Mouse (Mus musculus) neural tube, embryonic 14.5 days (tissue): ENCODE data around the gene Syce3. TPM values are rescaled to one million over a fixed set of nuclear protein-coding genes. Genes with fewer than 3 reads are reported as not detected.

ENCODE experiments used
- ATAC-seq: fragments of 200-750 bp; cut with Nextera tagmentation; 2 replicates; pipeline ENCODE4 v1.8.0; 2017; ENCODE audit warnings: low read depth, mild to moderate bottlenecking, moderate TSS enrichment, moderate library complexity
- H3K27ac ChIP-seq: fragments of 300-500 bp; sonication (generic); 2 replicates; pipeline ENCODE4 v1.5.1; 2014; ENCODE audit warnings: low read depth, mild to moderate bottlenecking, control low read depth, low read length, moderate library complexity, mixed read lengths
- H3K27me3 ChIP-seq: fragments of 300-500 bp; sonication (generic); 2 replicates; pipeline ENCODE4 v1.6.1; 2014; ENCODE audit warnings: low read length; ENCODE audit not compliant: control insufficient read depth, insufficient read depth
- H3K36me3 ChIP-seq: fragments of 300-500 bp; sonication (generic); 2 replicates; pipeline ENCODE4 v1.6.1; 2014; ENCODE audit warnings: low read length, mixed read lengths; ENCODE audit not compliant: control insufficient read depth, insufficient read depth
- H3K4me1 ChIP-seq: fragments of 300-500 bp; sonication (generic); 2 replicates; pipeline ENCODE4 v1.6.1; 2014; ENCODE audit warnings: low read length; ENCODE audit not compliant: control insufficient read depth, insufficient read depth
- H3K4me2 ChIP-seq: fragments of 300-500 bp; sonication (generic); 2 replicates; pipeline ENCODE4 v1.6.1; 2014; ENCODE audit warnings: mild to moderate bottlenecking, low read depth, low read length, control low read depth
- H3K4me3 ChIP-seq: fragments of 300-500 bp; sonication (generic); 2 replicates; pipeline ENCODE4 v1.5.1; 2014; ENCODE audit warnings: low read depth, low read length, control low read depth, mixed read lengths
- H3K9ac ChIP-seq: fragments of 300-500 bp; sonication (generic); replicated peaks from 2 replicates; pipeline ENCODE4 v1.6.1; 2014; ENCODE audit warnings: low read depth, mild to moderate bottlenecking, control low read depth, low read length, mixed read lengths
- H3K9me3 ChIP-seq: fragments of 300-500 bp; sonication (generic); 2 replicates; pipeline ENCODE4 v1.6.1; 2016; ENCODE audit warnings: low read length; ENCODE audit not compliant: control insufficient read depth
- WGBS: fragments of 180-500 bp; shearing (Covaris S2); extraction: QIAGEN DNeasy Blood & Tissue Kit; methylation state at CpG from one replicate; pipeline ENCODE4 v1.1.7; 2014; 5-methylcytosine and 5-hydroxymethylcytosine counted together
- polyA plus RNA-seq: library from polyadenylated mRNA; unstranded; fragments of >200 nt; fragmentation: Nextera tagmentation; extraction: Ambion mirVana; gene quantifications from 2 replicates; pipeline ENCODE4 v1.2.1, GENCODE M21; 2014

Syce3 gene
- polyA plus RNA-seq, 1 experiment from 2014 or later, result not detected

GRCm38 (mm10) chr15:89399716-89400115 lies 10.6 kb downstream of the Syce3 start:
- Histone ChIP-seq H3K4me3 (no peak overlapping the region), H3K27ac (no peak overlapping the region), H3K9ac (no peak overlapping the region), H3K36me3 (no peaks in the 10 kb centered on the region), H3K4me2 (no peak overlapping the region), H3K9me3 (no peaks in the 10 kb centered on the region), H3K4me1 (no peaks in the 10 kb centered on the region), H3K27me3 (no peaks in the 10 kb centered on the region)
- no peak for ATAC-seq
- 67% methylated on average over 1 of the region's 1 CpGs for WGBS

DNA sequence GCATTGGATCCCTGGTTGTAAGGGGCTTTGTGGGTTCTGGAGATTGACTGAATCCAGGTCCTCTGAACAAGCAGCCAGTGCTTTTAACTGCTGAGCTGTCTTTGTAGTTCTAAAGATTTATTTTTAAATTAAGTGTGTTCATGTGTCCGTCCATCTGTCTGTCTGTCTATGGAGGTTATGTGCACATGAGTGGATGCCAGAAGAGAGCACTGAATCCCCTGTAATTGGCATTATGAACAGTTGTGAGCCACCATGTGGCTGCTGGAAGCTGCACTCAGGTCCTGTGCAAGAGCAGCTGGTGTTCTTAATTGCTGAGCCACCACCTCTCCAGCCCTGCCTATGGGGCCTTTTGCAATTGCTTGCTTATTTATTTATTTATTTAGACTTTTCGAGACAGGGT lies 12.2 kb downstream of the Syce3 start:
- no peak for ATAC-seq
- no peaks in the 10 kb centered on the region for H3K27me3 ChIP-seq
- H3K4me3 ChIP-seq, result no peak overlapping the region
- H3K36me3 ChIP-seq, result no peaks in the 10 kb centered on the region
- H3K4me2 ChIP-seq, result no peak overlapping the region
- WGBS, result 80% methylated on average over 2 of the region's 2 CpGs
- no peak overlapping the region for H3K27ac ChIP-seq
- no peak overlapping the region for H3K9ac ChIP-seq
- no peaks in the 10 kb centered on the region for H3K9me3 ChIP-seq
- no peaks in the 10 kb centered on the region for H3K4me1 ChIP-seq

- Histone ChIP-seq H3K36me3 (no peaks in the 10 kb centered on the region), H3K27ac (no peak overlapping the region), H3K27me3 (no peaks in the 10 kb centered on the region), H3K9me3 (no peaks in the 10 kb centered on the region), H3K4me2 (no peak overlapping the region), H3K4me1 (no peaks in the 10 kb centered on the region), H3K4me3 (no peak overlapping the region), H3K9ac (no peak overlapping the region)
- no peak for ATAC-seq
- WGBS, result 88% methylated on average over 4 of the region's 4 CpGs
Measured at GRCm38 (mm10) chr15:89396883-89397282, 13.4 kb downstream of the Syce3 start.

- no peaks in the 10 kb centered on the region for H3K4me1 ChIP-seq
- 95% methylated on average over 10 of the region's 10 CpGs for WGBS
- H3K27me3 ChIP-seq, result no peaks in the 10 kb centered on the region
- H3K9me3 ChIP-seq, result no peaks in the 10 kb centered on the region
- H3K4me2 ChIP-seq, result no peak overlapping the region
- no peaks in the 10 kb centered on the region for H3K36me3 ChIP-seq
- no peak overlapping the region for H3K4me3 ChIP-seq
- H3K27ac ChIP-seq, result no peak overlapping the region
- H3K9ac ChIP-seq, result no peak overlapping the region
- ATAC-seq, result no peak
Measured at GRCm38 (mm10) chr15:89390081-89390480, 20.2 kb downstream of the Syce3 start.

GRCm38 (mm10) chr15:89387127-89387526 lies 23.2 kb downstream of the Syce3 start:
- Histone ChIP-seq H3K36me3 (no peaks in the 10 kb centered on the region), H3K27ac (no peak overlapping the region), H3K9me3 (no peaks in the 10 kb centered on the region), H3K4me2 (no peak overlapping the region), H3K27me3 (no peaks in the 10 kb centered on the region), H3K9ac (no peak overlapping the region), H3K4me3 (no peak overlapping the region), H3K4me1 (no peaks in the 10 kb centered on the region)
- ATAC-seq, result no peak
- WGBS, result 47% methylated on average over 12 of the region's 12 CpGs

DNA sequence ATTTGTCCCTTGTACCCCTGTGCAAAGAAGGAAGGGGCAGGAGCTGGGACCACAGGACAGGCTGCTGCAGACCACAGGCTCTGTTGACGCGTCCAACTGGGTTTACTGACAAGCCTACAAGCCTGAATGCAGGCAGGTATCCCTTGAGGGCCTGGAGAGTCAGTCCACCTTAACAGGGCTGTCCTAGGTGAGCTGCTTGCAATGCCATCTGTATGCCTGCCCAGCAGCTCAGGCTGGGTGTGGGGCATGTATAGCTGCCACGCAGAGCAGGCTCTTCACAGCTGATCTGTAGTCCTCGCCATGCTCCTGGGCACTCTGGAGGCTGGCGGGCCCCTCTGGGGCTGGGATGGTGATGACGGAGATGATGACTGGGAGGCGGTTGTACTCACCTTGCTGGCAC lies 25.7 kb downstream of the Syce3 start, which contains the start of gene Klhdc7b:
TSS of gene Klhdc7b (plus strand) at position 301 of the 400 bp plus-strand sequence.
- no peaks in the 10 kb centered on the region for H3K36me3 ChIP-seq
- H3K4me3 ChIP-seq, result no peak within 1 kb of the TSS
- no peak within 1 kb of the TSS for H3K9ac ChIP-seq
- H3K4me1 ChIP-seq, result no peaks in the 10 kb centered on the region
- WGBS, result 92% methylated on average over 7 of the region's 7 CpGs
- no peak within 1 kb of the TSS for H3K4me2 ChIP-seq
- peaks cover under 1% of the 10 kb centered on the region; the same call in 1 of the 2 replicates for H3K27me3 ChIP-seq
- no peak within 1 kb of the TSS for H3K27ac ChIP-seq
- no peaks in the 10 kb centered on the region for H3K9me3 ChIP-seq
- ATAC-seq, result no peak

DNA sequence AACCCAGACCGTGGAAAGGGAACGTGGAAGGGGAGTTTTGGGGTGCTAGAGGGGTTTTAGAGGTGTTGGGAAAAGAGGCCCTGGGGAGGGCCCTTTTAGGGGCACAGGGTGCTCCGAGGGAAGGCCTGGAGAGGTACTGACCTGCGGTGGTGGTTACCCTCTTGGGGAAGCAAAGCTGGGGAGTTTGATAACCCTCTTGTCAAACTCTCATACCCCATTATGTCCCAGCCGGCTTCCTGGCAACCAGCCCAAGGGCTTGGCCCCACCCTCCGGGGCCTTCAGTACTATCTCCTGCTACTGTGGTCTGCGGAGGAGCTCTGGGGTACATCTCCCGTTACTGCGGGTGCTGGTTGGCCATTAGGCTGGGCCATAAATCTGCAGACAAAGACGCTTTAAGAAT lies 30.9 kb downstream of the Syce3 start:
- H3K9ac ChIP-seq, result no peak overlapping the region
- H3K27me3 ChIP-seq, result peaks cover 26% of the 10 kb centered on the region
- peaks cover 10% of the 10 kb centered on the region; the same call in 1 of the 2 replicates for H3K4me1 ChIP-seq
- 4% methylated on average over 10 of the region's 10 CpGs for WGBS
- H3K27ac ChIP-seq, result no peak overlapping the region
- H3K4me3 ChIP-seq, result peak overlapping the region; percentile 23; the same call in 1 of the 2 replicates
- no peaks in the 10 kb centered on the region for H3K9me3 ChIP-seq
- H3K4me2 ChIP-seq, result peak overlapping the region; percentile 55
- H3K36me3 ChIP-seq, result no peaks in the 10 kb centered on the region
- ATAC-seq, result no peak

DNA sequence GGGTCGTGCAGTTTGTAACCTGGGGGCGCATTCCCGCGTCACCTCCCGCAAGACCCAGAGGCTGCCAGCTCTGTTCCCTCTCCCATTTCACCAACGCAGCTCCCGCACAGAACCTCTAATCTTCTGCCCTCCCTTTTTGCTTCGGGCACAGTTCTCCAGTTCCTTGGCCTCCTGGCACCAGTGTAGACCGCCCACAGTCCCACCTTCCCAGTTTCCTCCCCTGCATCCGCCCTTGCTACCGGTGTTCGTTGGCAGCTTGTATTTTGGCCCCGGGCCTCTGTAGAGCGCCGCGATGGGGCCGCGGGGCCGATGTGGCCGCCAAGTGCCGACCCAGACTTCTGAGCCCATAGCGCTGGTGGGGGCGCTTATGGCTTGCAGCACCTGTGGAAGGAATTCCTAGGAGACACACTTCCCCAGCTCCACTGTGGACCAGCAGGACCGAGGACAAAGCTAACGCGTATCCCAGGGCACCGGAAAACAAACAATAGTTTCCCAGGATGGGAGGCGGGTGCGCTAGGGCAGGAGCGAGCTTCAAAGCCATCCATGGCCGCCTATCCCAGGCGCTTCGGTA lies 31.4 kb downstream of the Syce3 start, which contains the start of gene Odf3b:
TSS of gene Odf3b (minus strand) at position 452 of the 571 bp plus-strand sequence.
- Histone ChIP-seq H3K9me3 (no peaks in the 10 kb centered on the region), H3K27ac (no peak within 1 kb of the TSS), H3K4me3 (peak within 1 kb of the TSS; percentile 23), H3K36me3 (no peaks in the 10 kb centered on the region), H3K9ac (peak within 1 kb of the TSS; percentile 25), H3K27me3 (peaks cover 26% of the 10 kb centered on the region), H3K4me2 (peak within 1 kb of the TSS; percentile 55), H3K4me1 (peaks cover 14% of the 10 kb centered on the region; the same call in 1 of the 2 replicates)
- 1% methylated on average over 29 of the region's 33 CpGs for WGBS
- ATAC-seq, result no peak

- Histone ChIP-seq H3K4me2 (peak overlapping the region; percentile 55), H3K36me3 (no peaks in the 10 kb centered on the region), H3K4me1 (peaks cover 16% of the 10 kb centered on the region), H3K4me3 (peak overlapping the region; percentile 23), H3K9me3 (no peaks in the 10 kb centered on the region), H3K27me3 (peaks cover 26% of the 10 kb centered on the region), H3K27ac (no peak overlapping the region), H3K9ac (peak overlapping the region; percentile 25)
- ATAC-seq, result no peak
- WGBS, result 11% methylated on average over 46 of the region's 46 CpGs
Measured at GRCm38 (mm10) chr15:89377938-89378828, 32.1 kb downstream of the Syce3 start.
